Mouse (Mus musculus): ENCODE measurements around the gene Itgb3.
A peak's percentile ranks its signal among the peaks of the same experiment; 100 is the strongest.

The Itgb3 gene

DNA sequence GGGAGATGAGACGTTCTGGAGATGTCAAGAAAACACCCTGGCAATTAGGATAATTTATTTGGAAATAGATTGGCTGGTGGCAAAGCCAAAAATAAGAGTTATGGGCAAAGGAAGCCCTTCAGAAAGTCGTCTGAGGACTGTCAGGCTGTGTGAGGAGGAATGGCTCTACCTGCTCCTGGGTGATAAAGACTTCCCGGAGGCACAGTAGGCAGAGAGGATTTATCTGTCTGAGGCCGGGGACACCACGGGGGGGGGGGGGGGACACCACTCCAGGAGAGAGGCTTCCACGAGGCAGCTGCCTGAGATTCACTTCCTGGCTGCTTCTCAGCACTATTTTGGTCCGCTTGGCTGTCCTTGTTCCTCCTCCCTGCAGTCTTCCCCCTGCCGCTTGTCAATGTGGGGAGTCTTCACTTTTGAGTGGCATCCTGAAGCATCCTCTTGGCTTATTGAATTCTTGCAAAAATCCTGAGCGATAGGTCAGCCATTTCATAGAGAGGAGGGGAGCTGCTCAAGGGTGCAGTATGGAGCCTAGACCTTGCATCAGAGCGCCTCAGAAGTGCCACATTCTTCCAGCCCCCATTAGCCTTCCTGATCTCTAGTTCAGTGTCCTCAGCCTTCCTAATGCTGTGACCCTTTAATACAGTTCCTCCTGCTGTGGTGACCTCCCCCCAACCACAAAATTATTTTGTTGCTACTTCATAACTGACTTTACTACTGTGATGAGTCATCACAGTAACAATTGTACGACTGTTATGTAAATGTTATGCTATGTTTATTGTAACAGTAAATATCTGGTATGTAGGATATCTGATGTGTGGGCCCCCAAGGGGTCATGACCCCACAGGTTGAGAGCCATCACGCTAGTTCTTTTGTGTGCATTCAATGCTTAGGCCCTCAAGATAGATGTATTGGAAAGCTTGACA lies 14.5 kb downstream of the Itgb3 start:
- peak; percentile 26 for DNase-seq (ENCODE audit: low read depth)

- DNase-seq (ENCODE audit: low read depth): no peak
Measured at GRCm38 (mm10) chr11:104624791-104625391, 17.1 kb downstream of the Itgb3 start.

DNA sequence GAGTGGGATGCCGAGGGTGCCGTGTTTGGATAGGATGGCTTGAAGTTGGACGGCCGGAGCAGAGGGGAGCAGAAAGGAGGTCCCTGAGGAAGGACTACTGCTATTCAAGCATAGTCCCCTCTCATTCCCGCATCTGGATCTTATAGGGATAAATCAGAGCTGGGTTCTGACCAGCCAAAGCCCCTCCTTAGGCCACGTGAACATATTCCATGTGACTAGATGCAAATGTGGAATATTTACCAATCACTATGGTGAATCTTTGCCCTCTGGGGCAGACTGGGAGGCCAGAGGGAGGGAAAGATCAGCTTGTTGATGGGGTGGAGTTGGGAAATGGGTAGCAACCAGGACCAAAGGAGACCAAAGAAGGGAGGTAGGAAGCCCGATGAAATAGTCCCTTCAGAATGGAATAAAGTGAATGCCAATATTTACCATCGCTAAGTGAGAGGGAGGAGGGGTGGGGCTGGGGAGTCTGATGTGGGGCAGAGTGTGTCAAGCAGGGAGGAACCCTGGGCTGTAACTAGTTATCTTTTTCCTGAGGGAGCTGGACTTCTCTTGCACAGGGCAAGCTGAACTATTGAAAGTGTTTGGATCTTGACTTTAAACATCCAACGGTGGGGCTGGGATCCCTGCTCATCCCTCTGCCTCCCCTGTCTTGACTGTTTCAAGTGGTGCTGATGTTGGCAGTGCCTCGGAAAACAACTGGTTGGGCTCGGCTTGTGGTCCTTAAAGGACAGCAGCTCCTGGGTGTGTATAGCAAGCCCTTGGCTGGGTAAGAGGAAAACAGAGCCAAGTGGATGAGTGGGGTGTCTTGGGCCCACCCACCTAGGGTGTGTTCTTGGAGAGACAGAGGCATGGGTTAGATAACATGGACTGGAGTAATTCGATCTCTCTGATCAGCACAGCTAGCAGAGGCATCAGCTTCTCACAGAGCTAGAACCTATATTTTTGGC lies 17.9 kb downstream of the Itgb3 start:
- DNase-seq (ENCODE audit: low read depth): no peak

- DNase-seq (ENCODE audit: low read depth): no peak
Measured at GRCm38 (mm10) chr11:104626635-104627034, 18.8 kb downstream of the Itgb3 start.

GRCm38 (mm10) chr11:104627616-104628301 lies 20.0 kb downstream of the Itgb3 start:
- DNase-seq (ENCODE audit: low read depth): no peak

GRCm38 (mm10) chr11:104628566-104628965 lies 20.8 kb downstream of the Itgb3 start:
- no peak for DNase-seq (ENCODE audit: low read depth)

DNA sequence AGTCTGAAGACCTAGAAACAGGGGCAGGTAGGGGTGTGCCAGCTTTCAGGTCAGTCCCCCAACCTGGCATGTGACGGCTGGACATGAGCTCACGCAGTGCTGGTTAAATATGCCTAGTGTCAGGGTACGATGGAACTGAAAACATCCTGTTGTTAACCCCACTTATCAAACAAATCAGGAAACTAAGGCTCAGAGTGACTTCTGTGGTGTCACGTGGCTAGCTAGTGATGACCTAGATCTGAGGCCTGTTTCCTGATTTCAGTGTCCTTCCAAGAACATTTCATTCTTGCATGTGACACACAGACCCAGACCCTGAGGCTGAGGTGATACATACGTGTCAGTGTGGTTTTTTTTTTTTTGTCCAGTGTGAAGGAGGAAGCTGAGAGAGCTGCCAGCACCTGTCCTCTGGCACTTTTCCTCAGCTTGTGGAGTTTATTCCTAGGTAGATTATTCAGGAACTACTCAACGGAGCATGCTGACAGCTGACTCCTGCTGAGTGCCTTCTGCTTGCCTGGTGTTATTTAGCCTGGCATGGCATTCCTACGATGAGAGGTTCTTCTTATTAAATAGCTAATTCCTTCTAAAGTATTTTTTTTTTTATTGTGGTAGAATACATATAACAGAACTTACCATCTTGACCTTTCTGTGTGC lies 22.5 kb downstream of the Itgb3 start:
- DNase-seq (ENCODE audit: low read depth): peak; percentile 61

DNA sequence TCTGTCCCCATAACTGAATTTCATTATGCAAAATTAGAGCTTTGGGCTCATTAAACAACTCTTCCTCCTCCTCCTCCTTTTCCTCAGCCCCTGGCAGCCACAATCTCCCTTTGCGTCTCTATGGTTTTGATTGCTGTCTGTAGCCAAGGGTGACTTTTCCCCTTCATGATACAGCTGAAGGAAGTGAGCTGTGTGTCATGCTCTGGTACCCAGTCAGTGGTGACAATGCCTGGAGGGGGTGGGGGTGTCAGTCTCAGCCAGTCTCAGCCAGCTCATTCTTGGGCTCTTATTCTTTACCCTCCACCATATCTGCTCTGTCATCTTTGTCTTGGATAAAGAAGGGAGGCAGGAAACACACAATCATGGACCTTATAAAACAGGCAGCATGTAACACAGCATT lies 23.5 kb downstream of the Itgb3 start:
- peak; percentile 54 for DNase-seq (ENCODE audit: low read depth)

DNA sequence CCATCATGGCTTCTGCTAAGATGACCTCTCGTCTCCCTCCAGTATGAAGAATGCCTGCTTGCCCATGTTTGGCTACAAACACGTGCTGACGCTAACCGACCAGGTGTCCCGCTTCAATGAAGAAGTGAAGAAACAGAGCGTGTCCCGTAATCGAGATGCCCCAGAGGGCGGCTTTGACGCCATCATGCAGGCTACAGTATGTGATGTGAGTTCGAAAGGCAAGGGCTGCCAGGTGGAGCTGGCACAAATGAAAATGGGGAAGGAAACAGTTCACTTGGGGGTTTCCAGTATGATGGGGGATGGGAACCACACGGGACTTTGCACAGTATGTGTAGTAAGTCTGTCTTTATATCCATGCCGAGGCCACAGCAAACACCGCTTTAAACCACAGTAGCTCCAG lies 29.2 kb downstream of the Itgb3 start:
- DNase-seq (ENCODE audit: low read depth): peak; percentile 46

- no peak for DNase-seq (ENCODE audit: low read depth)
Measured at GRCm38 (mm10) chr11:104638006-104638405, 30.2 kb downstream of the Itgb3 start.

DNA sequence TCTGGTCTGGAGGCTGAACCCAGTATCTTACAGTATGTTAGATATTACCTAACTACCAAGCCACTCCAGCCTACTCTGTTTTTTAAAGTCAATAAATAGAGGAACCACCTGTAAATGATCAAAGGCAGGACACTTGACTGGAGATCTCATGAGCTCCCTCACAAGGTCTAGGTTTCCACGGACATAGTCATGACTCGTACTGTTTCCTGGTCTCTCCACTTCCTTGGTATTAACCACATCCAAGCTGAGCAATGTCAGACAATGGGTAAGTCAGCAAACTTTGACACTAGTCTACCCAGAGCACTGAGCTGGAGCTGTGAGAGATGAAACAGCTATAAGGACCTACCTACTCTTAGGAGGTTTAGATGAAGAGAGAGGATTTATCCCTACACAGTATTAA lies 31.1 kb downstream of the Itgb3 start:
- peak; percentile 29 for DNase-seq (ENCODE audit: low read depth)

GRCm38 (mm10) chr11:104639634-104640033 lies 31.8 kb downstream of the Itgb3 start:
- no peak for DNase-seq (ENCODE audit: low read depth)

GRCm38 (mm10) chr11:104640894-104641293 lies 33.1 kb downstream of the Itgb3 start:
- no peak for DNase-seq (ENCODE audit: low read depth)

DNA sequence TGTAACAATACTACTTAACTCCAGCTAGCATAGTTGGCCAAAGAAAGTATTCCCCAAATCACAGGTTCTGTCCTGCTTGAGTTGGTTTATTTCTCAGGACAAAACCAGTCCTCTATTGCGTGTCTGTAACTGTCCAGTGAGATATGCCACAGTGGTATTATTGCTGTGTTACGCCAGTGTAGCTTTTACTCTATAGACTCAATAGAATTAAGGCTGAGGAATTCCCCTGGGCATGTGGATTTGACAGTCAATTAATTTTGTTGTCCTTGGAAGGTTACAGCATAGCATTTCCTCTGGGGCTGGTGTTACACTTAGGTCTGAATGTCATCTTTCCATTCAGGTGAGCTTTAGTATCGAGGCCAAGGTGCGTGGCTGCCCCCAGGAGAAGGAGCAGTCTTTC lies 35.4 kb downstream of the Itgb3 start:
- DNase-seq (ENCODE audit: low read depth): no peak

- no peak for DNase-seq (ENCODE audit: low read depth)
Measured at GRCm38 (mm10) chr11:104645402-104645801, 37.6 kb downstream of the Itgb3 start.

- DNase-seq (ENCODE audit: low read depth): peak; percentile 25
Measured at GRCm38 (mm10) chr11:104646173-104646572, 38.4 kb downstream of the Itgb3 start.

DNA sequence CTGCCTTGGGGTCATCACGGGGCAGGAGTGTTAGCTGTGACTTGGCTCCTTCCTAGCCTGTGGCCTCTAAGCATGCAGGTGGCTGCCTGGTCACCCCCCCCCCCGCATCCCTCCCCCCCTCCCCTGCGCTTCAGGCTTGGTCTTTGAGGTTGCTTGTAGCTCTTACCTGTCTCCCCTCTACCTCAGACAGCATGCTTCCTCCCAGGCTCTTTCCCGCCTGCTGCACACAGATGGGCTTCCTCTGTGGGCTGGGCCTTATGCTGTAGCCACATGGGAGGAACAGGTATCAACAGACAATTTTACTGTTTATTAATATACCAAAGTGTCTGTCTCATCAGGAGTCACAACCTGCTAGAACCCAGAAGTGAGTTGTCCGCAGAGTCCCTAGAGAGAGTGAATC lies 38.8 kb downstream of the Itgb3 start:
- peak; percentile 34 for DNase-seq (ENCODE audit: low read depth)

DNA sequence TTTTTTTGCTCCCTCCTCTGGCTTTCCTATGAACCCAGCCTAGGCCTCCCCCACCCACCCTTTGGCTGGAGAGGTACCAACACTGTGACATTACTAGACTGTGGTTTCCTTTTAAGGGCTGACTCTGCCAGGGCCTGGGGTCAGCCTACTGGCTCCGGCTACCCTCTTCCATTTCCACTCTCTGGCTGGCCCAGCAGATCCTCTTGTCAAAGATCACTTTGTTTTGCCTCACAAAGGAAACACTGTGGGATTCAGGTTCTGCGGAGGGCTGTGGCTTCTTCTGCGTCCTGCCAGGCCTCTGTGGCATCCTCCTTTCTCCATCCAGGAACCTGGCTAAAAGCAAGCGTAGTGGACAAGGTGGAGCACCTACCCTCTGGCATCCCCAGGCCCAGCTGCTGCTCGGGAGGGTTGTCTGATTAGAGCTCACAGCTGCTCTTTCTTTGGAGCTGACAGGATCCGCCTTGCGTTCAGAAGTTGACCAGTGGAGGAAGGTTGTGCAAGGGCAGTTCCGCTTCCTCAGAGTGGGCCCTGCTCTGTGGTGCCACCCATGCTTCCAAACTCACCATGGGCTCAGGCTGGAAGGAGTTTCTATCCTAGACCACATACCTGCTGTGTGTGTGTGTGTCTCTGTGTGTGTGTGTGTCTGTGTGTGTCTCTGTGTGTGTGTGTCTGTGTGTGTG lies 39.5 kb downstream of the Itgb3 start:
- no peak for DNase-seq (ENCODE audit: low read depth)

GRCm38 (mm10) chr11:104648571-104648970 lies 40.8 kb downstream of the Itgb3 start:
- peak; percentile 81 for DNase-seq (ENCODE audit: low read depth)

GRCm38 (mm10) chr11:104660599-104660998 lies 52.8 kb downstream of the Itgb3 start:
- DNase-seq (ENCODE audit: low read depth): peak; percentile 79

- DNase-seq (ENCODE audit: low read depth): peak; percentile 90
Measured at GRCm38 (mm10) chr11:104661106-104661505, 53.3 kb downstream of the Itgb3 start.

Measured in naive thymus-derived CD4-positive, alpha-beta T cell, adult 2 months (primary cell).